8 mouse cellular contexts compared by ENCODE assay signal in the genomic region with DNA sequence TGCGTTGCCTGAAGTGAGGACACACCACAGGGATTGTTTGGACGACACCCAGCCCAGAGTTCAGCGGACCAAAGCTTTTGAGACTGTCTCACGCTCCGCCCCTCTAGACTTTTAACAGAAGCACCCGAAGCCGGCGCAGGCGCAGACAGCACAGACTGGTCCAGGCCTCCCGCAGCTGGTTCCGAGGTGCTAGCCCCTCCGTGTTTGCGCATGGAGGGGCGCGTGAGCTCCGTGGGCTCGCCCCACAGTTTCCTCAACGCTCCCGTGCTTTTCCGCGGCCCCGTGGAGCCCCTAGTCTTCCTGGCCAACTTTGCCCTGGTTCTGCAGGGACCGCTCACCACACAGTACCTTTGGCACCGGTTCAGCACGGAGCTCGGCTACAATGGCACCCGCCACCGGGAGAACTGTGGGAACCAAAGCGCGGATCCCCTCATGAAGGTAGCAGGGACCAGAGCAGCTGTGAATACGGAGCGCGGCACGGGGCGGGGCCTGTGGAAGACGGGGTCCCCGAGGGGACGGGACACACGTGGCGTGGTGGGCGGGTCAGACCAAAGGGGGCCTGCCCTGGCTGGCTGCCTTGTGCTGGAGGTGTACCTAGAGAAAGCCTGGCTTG. TPM values are rescaled to one million over a fixed set of nuclear protein-coding genes. Genes with fewer than 3 reads are reported as not detected.
A peak's percentile ranks its signal among the peaks of the same experiment; 100 is the strongest.
DNase-seq lines count a peak whose midpoint lies in the region; ATAC-seq lines count a peak whose summit lies in the region.

TSS of gene Slc46a1 (plus strand) at position 130 of the 613 bp plus-strand sequence.

- peak within 1 kb of the TSS; percentile 79 for H3K9ac ChIP-seq in intestine, embryonic 14.5 days (ENCODE audit: low read length)

- peaks cover 15% of the 10 kb centered on the region; the same call in 1 of the 2 replicates for H3K4me1 ChIP-seq in intestine, embryonic 14.5 days (replicated peaks; ENCODE audit: control insufficient read depth, insufficient read depth, low read length)

- whole genome bisulfite sequencing in intestine, embryonic 14.5 days, result under 1% methylated on average over 41 of the region's 41 CpGs

- H3K4me3 ChIP-seq in intestine, embryonic 14.5 days (ENCODE audit: low read depth, low read length), result peak within 1 kb of the TSS; percentile 87

- peak; percentile 93 to 96 for DNase-seq in adrenal gland, adult (ENCODE audit: inconsistent age in 2 of 2, low spot score in 1 of 2)
- DNase-seq in embryo, embryonic 10.5 days (ENCODE audit: low spot score), result peak; percentile 92
- DNase-seq in gastrocnemius, postnatal 25 days, result peak; percentile 86
- DNase-seq in intestine, embryonic 14.5 days (ENCODE audit: low spot score), result peak; percentile 92
- peak; percentile 69 to 92 for DNase-seq in left cerebral cortex, postnatal 10 days (ENCODE audit: extremely low spot score in 1 of 2, low spot score in 2 of 2)
- DNase-seq in right cerebral cortex, postnatal 25 days, result peak; percentile 74
- peak; percentile 72 to 82 for DNase-seq in urinary bladder, postnatal 36 days (ENCODE audit: low spot score in 2 of 2)

- no peaks in the 10 kb centered on the region for H3K27me3 ChIP-seq in intestine, embryonic 14.5 days (replicated peaks; ENCODE audit: control insufficient read depth, insufficient read depth, low read length)

- peak within 1 kb of the TSS; percentile 91 for H3K27ac ChIP-seq in intestine, embryonic 14.5 days (ENCODE audit: low read depth)

- intact Hi-C loops in left cerebral cortex, postnatal 10 days (cut with DNase I), result no loop called here

- no peaks in the 10 kb centered on the region for H3K36me3 ChIP-seq in intestine, embryonic 14.5 days (ENCODE audit: control insufficient read depth, insufficient read depth, low read length)

- H3K9me3 ChIP-seq in intestine, embryonic 14.5 days (ENCODE audit: control insufficient read depth, low read length), result 0 out of 2 replicates have a peak, but pooled peaks cover 3% of the 10 kb centered on the region

- H3K4me2 ChIP-seq in intestine, embryonic 14.5 days (ENCODE audit: low read length), result peak within 1 kb of the TSS; percentile 78

- ATAC-seq in intestine, embryonic 14.5 days (replicated peaks; ENCODE audit: low FRiP score, low TSS enrichment, low read depth), result peak; percentile 94
- ATAC-seq in megakaryocyte progenitor cell, adult 5-6 weeks (replicated peaks; ENCODE audit: poor library complexity), result peak; percentile 92

RNA-seq across cellular contexts. Expression of gene Slc46a1, which starts in this region (rescaled TPM):
- total RNA-seq in gastrocnemius, postnatal 25 days (2021), result 1 to 10 TPM; 1.4 to 1.5 TPM
- polyA plus RNA-seq in intestine, embryonic 14.5 days (2014; fragmentation: Nextera tagmentation; extraction: Ambion mirVana), result 12.4 and 12.8 TPM in 2 replicates
- 1 to 10 TPM; 8.7 to 9.6 TPM for total RNA-seq in left cerebral cortex, postnatal 10 days (2021)
- total RNA-seq in megakaryocyte progenitor cell, adult 5-6 weeks (2015), result 2.4 and 2.7 TPM in 2 replicates
- total RNA-seq in megakaryocyte progenitor cell, adult 5-6 weeks (2017), result 1.8 and 5.8 TPM in 2 replicates

Comparison
In these comparisons a context has a peak if more than half of its experiments do, and no peak if none do; other contexts are left out.
1. Peak in every context shown above with its lines: DNase-seq, ATAC-seq, H3K4me3 ChIP-seq and H3K27ac ChIP-seq.